Mouse (Mus musculus) lung, embryonic 16.5 days (tissue): Measurements from ENCODE around the gene Sfpq. TPM values are rescaled to one million over a fixed set of nuclear protein-coding genes. Genes with fewer than 3 reads are reported as not detected.
"Not testable (repeated sequence)": the region's sequence is repeated elsewhere in the genome, so short reads cannot be mapped to it uniquely, and the experiment has no call there.

Experiments used
- ATAC-seq: fragments of 200-750 bp; cut with Nextera tagmentation; 2 replicates; pipeline ENCODE4 v1.8.0; 2017; ENCODE audit warnings: low read depth, mild to moderate bottlenecking, moderate library complexity
- H3K27ac ChIP-seq: fragments of 300-500 bp; sonication (generic); 2 replicates; pipeline ENCODE4 v1.5.1; 2014; ENCODE audit warnings: mild to moderate bottlenecking, control low read depth, low read length
- H3K27me3 ChIP-seq: fragments of 300-500 bp; sonication (generic); 2 replicates; pipeline ENCODE4 v1.6.1; 2014; ENCODE audit warnings: low read depth, low read length, mixed read lengths; ENCODE audit not compliant: control insufficient read depth, insufficient read depth
- H3K36me3 ChIP-seq: fragments of 300-500 bp; sonication (generic); 2 replicates; pipeline ENCODE4 v1.6.1; 2014; ENCODE audit warnings: low read length; ENCODE audit not compliant: control insufficient read depth, insufficient read depth
- H3K4me1 ChIP-seq: fragments of 300-500 bp; sonication (generic); replicated peaks from 2 replicates; pipeline ENCODE4 v1.6.1; 2014; ENCODE audit warnings: low read length, mixed read lengths; ENCODE audit not compliant: control insufficient read depth, insufficient read depth
- H3K4me2 ChIP-seq: fragments of 300-500 bp; sonication (generic); 2 replicates; pipeline ENCODE4 v1.6.1; 2014; ENCODE audit warnings: low read depth, low read length, control low read depth
- H3K4me3 ChIP-seq: fragments of 300-500 bp; sonication (generic); 2 replicates; pipeline ENCODE4 v1.5.1; 2014; ENCODE audit warnings: mild to moderate bottlenecking, low read length, control low read depth
- H3K9ac ChIP-seq: fragments of 300-500 bp; sonication (generic); 2 replicates; pipeline ENCODE4 v1.6.1; 2014; ENCODE audit warnings: low read length, control low read depth
- H3K9me3 ChIP-seq: fragments of 300-500 bp; sonication (generic); 2 replicates; pipeline ENCODE4 v1.6.1; 2016; ENCODE audit warnings: low read length; ENCODE audit not compliant: control insufficient read depth
- WGBS: fragments of 180-500 bp; shearing (Covaris S2); extraction: QIAGEN DNeasy Blood & Tissue Kit; methylation state at CpG from one replicate; pipeline ENCODE4 v1.1.7; 2014; 5-methylcytosine and 5-hydroxymethylcytosine counted together
- polyA plus RNA-seq: library from polyadenylated mRNA; unstranded; fragments of >200 nt; fragmentation: Nextera tagmentation; extraction: Ambion mirVana; gene quantifications from 2 replicates; pipeline ENCODE4 v1.2.1, GENCODE M21; 2015

Sfpq gene
- polyA plus RNA-seq, 1 experiment from 2014 or later, result 68.2 TPM

DNA sequence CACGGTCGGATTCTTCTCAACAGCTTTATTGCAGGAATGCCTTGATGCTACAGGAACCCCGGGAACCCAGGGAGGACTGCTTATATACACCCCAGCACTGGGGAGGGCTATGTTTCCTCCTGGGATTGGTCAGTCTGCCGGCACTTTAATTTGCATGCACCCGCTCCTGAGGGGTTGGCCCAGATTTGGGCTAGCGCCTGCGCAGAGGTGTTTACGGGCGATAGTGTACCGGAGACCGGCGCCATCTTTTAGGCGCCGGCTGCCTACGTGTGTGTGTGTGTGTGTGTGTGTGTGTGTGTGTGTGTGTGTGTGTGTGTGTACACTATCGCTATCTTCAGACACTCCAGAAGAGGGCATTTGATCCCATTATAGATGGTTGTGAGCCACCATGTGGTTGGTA lies 21.8 kb upstream of the Sfpq start:
- H3K4me1 ChIP-seq, H3K9ac ChIP-seq, H3K4me2 ChIP-seq, ATAC-seq, H3K27me3 ChIP-seq, H3K9me3 ChIP-seq, H3K36me3 ChIP-seq, H3K4me3 ChIP-seq, H3K27ac ChIP-seq: not testable (repeated sequence)
- WGBS, result 95% methylated on average over 16 of the region's 16 CpGs

DNA sequence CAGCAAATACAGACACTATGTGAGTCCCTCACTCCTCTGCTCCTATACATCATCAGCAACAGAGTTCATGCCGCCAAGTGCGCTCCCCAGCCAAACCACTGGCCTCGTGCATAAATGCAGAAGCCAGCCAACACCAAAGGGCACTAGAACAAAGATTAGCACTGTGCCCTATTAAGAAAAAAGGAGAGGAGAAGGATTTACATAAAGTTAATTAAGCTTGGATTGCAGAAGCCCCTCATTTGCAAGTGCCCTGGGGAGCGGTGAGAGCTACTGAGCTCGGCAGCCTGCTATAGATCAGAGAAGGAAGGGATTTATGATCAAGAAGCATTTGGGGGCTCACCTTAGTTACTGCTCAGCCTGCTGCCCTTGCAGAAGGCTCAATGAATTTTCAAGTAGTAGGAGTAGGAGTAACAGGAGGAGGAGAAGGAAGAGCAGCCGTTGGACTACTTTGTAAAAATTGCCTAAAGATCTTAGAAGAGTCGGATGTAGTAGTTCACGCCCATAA lies 20.5 kb upstream of the Sfpq start:
- no peaks in the 10 kb centered on the region for H3K36me3 ChIP-seq
- H3K4me1 ChIP-seq, result peaks cover 4% of the 10 kb centered on the region
- H3K9me3 ChIP-seq, result no peaks in the 10 kb centered on the region
- WGBS, result 51% methylated on average over 8 of the region's 8 CpGs
- H3K27me3 ChIP-seq, result peaks cover 2% of the 10 kb centered on the region; the same call in 1 of the 2 replicates
- H3K9ac ChIP-seq, result no peak overlapping the region
- no peak for ATAC-seq
- no peak overlapping the region for H3K27ac ChIP-seq
- no peak overlapping the region for H3K4me2 ChIP-seq
- H3K4me3 ChIP-seq, result no peak overlapping the region

DNA sequence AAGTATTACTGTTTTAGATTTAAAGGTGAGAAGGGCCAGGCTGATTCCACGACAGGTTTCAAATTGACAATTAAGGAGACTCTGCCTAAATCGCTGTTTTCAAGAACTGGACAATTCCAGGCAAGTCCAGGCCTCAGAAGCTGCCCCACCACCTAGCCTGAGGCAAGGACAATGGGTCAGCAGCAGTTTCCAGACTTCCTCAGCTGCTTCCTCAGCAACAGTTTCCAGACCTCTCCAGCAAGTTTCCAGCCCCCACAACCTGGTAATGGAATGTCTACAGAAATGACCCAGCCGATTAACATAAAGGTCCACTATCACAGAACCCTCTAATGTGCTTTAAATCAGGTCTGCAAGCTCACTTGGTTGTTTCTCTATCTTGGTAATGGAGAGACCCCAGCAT lies 16.7 kb upstream of the Sfpq start:
- H3K36me3 ChIP-seq, result no peaks in the 10 kb centered on the region
- no peak overlapping the region for H3K4me2 ChIP-seq
- no peak overlapping the region for H3K9ac ChIP-seq
- ATAC-seq, result no peak
- H3K27ac ChIP-seq, result no peak overlapping the region
- peaks cover 4% of the 10 kb centered on the region for H3K4me1 ChIP-seq
- H3K9me3 ChIP-seq, result no peaks in the 10 kb centered on the region
- no peak overlapping the region for H3K4me3 ChIP-seq
- 77% methylated on average over 3 of the region's 3 CpGs for WGBS
- H3K27me3 ChIP-seq, result peaks cover 2% of the 10 kb centered on the region; the same call in 1 of the 2 replicates

DNA sequence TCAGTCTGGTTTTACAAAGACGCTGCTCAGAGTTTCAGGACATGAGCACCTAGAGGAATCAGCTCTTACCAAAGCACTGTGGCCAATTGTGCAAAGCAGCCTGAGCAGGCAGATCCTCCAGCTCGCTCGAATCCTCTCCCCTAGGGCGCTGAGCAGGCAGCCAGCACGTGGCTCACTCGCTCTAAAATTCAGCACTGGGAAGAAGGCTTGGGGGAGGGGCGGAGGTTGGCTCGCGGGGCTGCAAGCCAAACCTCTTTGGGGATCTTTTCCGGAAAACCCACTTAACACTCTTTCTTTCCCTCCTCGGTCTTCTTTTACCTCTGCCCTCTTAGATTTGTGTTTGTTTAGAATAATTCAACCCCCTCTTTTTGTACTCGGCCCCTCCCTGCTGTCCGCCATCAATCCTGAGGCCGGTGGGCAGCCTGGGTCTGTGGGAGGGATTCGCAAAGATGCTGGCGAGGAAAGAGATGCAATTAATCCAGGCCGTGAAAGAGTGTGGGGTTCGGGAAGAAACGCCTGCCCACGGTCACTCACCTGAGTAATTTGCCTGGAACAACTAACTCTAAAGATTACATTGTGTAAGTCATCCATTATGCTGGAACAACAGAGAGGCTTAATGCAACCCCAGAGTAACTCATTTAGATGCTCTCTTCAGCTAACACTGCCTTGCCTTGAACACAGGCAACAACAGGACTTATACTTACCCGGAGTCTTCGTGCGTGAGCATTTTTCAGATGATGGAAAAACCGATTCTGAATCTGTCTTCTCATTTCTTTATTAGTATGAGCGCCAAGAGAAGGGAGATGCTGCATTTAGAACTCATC lies 15.8 kb upstream of the Sfpq start:
- WGBS, result 16% methylated on average over 25 of the region's 25 CpGs
- H3K27ac ChIP-seq, result no peak overlapping the region
- peak overlapping the region; percentile 27 for H3K9ac ChIP-seq
- peak overlapping the region; percentile 32 for H3K4me3 ChIP-seq
- peaks cover 2% of the 10 kb centered on the region; the same call in 1 of the 2 replicates for H3K27me3 ChIP-seq
- ATAC-seq, result peak; percentile 54; the same call in 1 of the 2 replicates
- peak overlapping the region; percentile 48 for H3K4me2 ChIP-seq
- H3K4me1 ChIP-seq, result peaks cover 4% of the 10 kb centered on the region
- no peaks in the 10 kb centered on the region for H3K36me3 ChIP-seq
- no peaks in the 10 kb centered on the region for H3K9me3 ChIP-seq

DNA sequence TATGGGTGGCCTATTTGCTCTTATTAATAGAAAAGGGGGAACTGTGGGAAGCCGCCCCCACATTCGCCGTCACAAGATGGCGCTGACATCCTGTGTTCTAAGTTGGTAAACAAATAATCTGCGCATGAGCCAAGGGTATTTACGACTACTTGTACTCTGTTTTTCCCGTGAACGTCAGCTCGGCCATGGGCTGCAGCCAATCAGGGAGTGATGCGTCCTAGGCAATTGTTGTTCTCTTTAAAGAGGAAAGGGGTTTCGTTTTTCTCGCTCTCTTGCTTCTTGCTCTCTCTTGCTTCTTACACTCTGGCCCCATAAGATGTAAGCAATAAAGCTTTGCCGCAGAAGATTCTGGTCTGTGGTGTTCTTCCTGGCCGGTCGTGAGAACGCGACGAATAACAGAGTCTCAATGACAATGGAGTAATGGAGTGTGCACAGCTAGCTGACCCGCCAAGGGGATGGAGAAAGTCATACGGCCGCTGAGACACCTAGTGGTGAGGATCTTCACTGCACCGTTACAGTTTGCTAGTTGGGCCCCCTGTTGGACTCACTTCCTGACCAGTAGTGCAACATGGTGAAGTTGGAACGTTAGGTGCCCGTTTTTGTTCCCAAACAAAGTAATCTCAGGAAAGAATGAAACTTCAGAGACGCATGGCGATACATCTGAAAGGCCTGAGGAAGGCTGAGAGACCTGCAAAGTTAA lies 5.7 kb upstream of the Sfpq start:
- H3K27me3 ChIP-seq, H3K9ac ChIP-seq, H3K36me3 ChIP-seq, H3K9me3 ChIP-seq, H3K4me2 ChIP-seq, H3K27ac ChIP-seq, H3K4me1 ChIP-seq: not testable (repeated sequence)
- H3K4me3 ChIP-seq, result peak overlapping the region; percentile 42
- ATAC-seq, result peak; percentile 97
- 15% methylated on average over 14 of the region's 26 CpGs for WGBS

DNA sequence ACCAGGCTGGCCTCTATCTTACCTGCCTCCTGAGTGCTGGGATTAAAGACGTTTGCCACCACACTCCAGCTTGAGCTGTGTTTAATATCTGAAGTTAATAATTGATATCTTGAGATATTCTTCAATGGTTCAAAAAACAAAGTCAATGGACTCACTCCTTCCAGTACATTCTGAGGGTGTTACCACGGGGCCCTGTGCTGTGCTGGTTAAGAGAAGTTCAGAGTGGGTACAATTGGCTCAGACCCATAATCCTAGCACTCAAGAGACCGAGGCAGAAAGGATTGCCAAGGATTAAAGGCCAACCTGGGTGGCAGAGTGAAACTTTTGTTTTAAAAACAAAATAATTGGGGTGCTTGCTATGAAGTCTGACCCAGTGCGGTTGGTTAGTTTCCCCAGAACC lies 4.8 kb upstream of the Sfpq start:
- no peaks in the 10 kb centered on the region for H3K36me3 ChIP-seq
- H3K27me3 ChIP-seq, result no peaks in the 10 kb centered on the region
- no peak overlapping the region for H3K27ac ChIP-seq
- H3K9ac ChIP-seq, result no peak overlapping the region
- peaks cover 4% of the 10 kb centered on the region for H3K4me1 ChIP-seq
- no peaks in the 10 kb centered on the region for H3K9me3 ChIP-seq
- H3K4me2 ChIP-seq, result no peak overlapping the region
- WGBS, result 75% methylated on average over 4 of the region's 4 CpGs
- no peak overlapping the region for H3K4me3 ChIP-seq
- ATAC-seq, result no peak

DNA sequence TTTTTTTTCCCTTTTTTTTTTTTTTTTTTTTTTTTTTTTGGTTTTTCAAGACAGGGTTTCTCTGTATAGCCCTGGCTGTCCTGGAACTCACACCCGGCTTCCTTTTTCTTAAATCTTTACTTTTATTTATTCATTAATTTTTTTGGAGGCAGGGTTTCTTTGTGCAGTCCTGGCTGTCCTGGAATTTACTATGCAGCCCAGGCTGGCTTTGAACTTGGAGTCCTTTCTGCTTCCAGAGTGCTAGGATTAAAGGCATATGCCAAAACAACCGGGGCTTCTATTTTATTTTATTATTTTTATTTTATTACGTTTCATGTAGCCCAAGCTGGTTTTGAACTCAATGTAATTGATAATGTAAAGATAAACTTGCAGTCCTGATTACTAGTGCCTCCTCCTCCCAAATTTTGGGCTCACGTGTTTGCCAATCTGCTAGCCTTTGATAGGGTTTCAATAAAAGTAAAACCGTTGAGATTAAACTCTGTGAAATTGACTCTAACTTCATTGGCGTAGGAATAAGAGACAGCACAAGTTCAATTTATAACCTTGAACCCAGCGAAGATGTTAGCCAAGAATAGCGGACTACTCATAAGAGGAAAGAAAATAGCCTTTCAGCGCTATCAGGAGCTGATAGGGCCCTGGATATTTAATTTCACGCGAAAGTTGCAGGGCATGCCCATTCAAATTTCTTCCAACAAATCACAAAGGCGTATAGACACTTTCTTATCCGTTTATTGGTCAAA lies 543 bp upstream of the Sfpq start:
- Histone ChIP-seq H3K27ac (no peak overlapping the region; the same call in 1 of the 2 replicates), H3K4me1 (peaks cover 17% of the 10 kb centered on the region), H3K9me3 (no peaks in the 10 kb centered on the region), H3K36me3 (peaks cover 11% of the 10 kb centered on the region), H3K4me2 (peak overlapping the region; percentile 69), H3K27me3 (no peaks in the 10 kb centered on the region), H3K9ac (no peak overlapping the region), H3K4me3 (peak overlapping the region; percentile 83)
- WGBS, result 10% methylated on average over 13 of the region's 13 CpGs
- no peak for ATAC-seq

DNA sequence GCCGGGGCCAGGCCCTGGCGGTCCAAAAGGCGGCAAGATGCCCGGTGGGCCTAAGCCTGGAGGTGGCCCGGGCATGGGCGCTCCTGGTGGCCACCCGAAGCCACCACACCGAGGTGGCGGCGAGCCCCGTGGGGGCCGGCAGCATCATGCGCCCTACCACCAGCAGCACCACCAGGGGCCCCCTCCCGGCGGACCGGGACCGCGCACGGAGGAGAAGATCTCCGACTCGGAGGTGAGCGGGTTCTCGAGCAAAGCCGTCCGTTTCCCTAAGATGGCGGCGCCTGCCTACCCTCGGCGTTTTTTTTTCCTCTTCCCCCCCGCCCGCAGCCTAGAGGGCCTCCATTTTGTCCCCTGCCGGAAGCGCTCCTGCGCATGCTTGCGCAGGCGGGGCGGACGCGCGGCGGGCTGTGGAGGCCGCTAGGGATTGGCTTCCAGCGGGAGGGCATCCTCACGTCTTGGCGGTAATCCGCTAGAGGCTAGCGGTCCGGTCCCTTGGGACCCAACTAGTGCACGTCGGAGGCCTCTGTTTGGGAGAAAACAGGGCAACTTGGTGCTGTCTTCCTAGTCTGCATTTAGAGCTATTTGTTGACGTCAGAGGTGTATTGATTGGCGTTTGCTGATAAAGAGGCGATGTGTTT lies 984 bp downstream of the Sfpq start:
- peak overlapping the region; percentile 90 for H3K4me2 ChIP-seq
- peak overlapping the region; percentile 98 for H3K27ac ChIP-seq
- peaks cover 25% of the 10 kb centered on the region for H3K36me3 ChIP-seq
- H3K9ac ChIP-seq, result peak overlapping the region; percentile 99
- no peaks in the 10 kb centered on the region for H3K27me3 ChIP-seq
- H3K4me3 ChIP-seq, result peak overlapping the region; percentile 83
- H3K4me1 ChIP-seq, result peaks cover 20% of the 10 kb centered on the region
- under 1% methylated on average over 43 of the region's 53 CpGs for WGBS
- no peaks in the 10 kb centered on the region for H3K9me3 ChIP-seq
- ATAC-seq, result peak; percentile 70
